Comparison of ENCODE assay signal across 9 mouse cellular contexts in genomic region chr6:115697739-115698558, GRCm38 (mm10). TPM values are rescaled to one million over a fixed set of nuclear protein-coding genes. Genes with fewer than 3 reads are reported as not detected.
DNase-seq lines count a peak whose midpoint lies in the region; ATAC-seq and TF ChIP-seq lines count a peak whose summit lies in the region.
"Had no signal": no experiment of that assay in that cellular context is flagged by ENCODE, and none has a peak within 500 bp of the region (broad histone marks: within the 10 kb centered on the region; RNA-seq: fewer than 3 reads in every experiment).

No protein-coding gene starts in this region.

- H3K9me3 ChIP-seq in liver, embryonic 12.5 days (replicated peaks): no peaks in the 10 kb centered on the region
- H3K9me3 ChIP-seq: G1E had no signal

- 0 out of 2 replicates have a peak, but pooled peaks cover 7% of the 10 kb centered on the region for H3K4me1 ChIP-seq in liver, embryonic 12.5 days

- H3K27ac ChIP-seq in gastrocnemius, adult 2 months: peak overlapping the region; percentile 67
- no peak overlapping the region for H3K27ac ChIP-seq in liver, embryonic 12.5 days

- no peak overlapping the region for H3K9ac ChIP-seq in liver, embryonic 12.5 days

- ATAC-seq in CD4-positive, CD25-positive, alpha-beta regulatory T cell, adult 4 months: peak; percentile 48
- no peak for ATAC-seq in liver, embryonic 12.5 days

- no peak overlapping the region for H3K4me2 ChIP-seq in liver, embryonic 12.5 days

- WGBS in liver, embryonic 12.5 days (ENCODE audit: insufficient replicate concordance): 75% methylated on average over 17 of the region's 17 CpGs

- H3K27me3 ChIP-seq in liver, embryonic 12.5 days (replicated peaks): no peaks in the 10 kb centered on the region

- TF ChIP-seq CTCF in gastrocnemius, adult 2 months (IDR thresholded peaks at IDR 0.05): no peak

- intact Hi-C loops in gastrocnemius, adult 2 months (cut with DNase I): no loop called here
- intact Hi-C loops in gastrocnemius, postnatal 36 days (cut with DNase I): no loop called here

- DNase-seq in gastrocnemius, adult 2 months: peak; percentile 39
- DNase-seq in gastrocnemius, postnatal 36 days: no peak
- peak; percentile 20 for DNase-seq in gastrocnemius, postnatal 25 days
- peak; percentile 59 for DNase-seq in lung, postnatal 10 days
- DNase-seq in thymus, adult 18-20 months: no peak
- DNase-seq in ovary, postnatal 36 days (ENCODE audit: low spot score): no peak

- H3K4me3 ChIP-seq in gastrocnemius, adult 2 months: no peak overlapping the region
- H3K4me3 ChIP-seq in liver, embryonic 12.5 days: no peak overlapping the region

- H3K36me3 ChIP-seq in liver, embryonic 12.5 days: no peaks in the 10 kb centered on the region
- H3K36me3 ChIP-seq: G1E had no signal

RNA-seq across cellular contexts. Expression of gene Raf1, which starts 21.5 kb away (rescaled TPM):
- 100 to 1,000 TPM; 129 to 136 TPM for total RNA-seq in gastrocnemius, adult 2 months (2021)
- total RNA-seq in gastrocnemius, postnatal 36 days (2021): 100 to 1,000 TPM; 113 to 117 TPM
- 10 to 100 TPM; 46.4 to 51.6 TPM for polyA plus RNA-seq in CD4-positive, CD25-positive, alpha-beta regulatory T cell, adult 4 months (2017; shearing (Covaris generic))
- 100 to 1,000 TPM; 105 to 129 TPM for total RNA-seq in gastrocnemius, postnatal 25 days (2021)
- 52.4 and 53.2 TPM in 2 replicates for polyA plus RNA-seq in liver, embryonic 12.5 days (2016; fragmentation: Nextera tagmentation; extraction: Ambion mirVana)

Comparison
In these comparisons a context has a peak if more than half of its experiments do, and no peak if none do; other contexts are left out.
1. DNase-seq: peak in gastrocnemius, adult 2 months (single experiment), gastrocnemius, postnatal 25 days (single experiment) and lung, postnatal 10 days (single experiment); none in gastrocnemius, postnatal 36 days (0 of 2), thymus, adult 18-20 months (0 of 2) and ovary, postnatal 36 days (single experiment).